Mouse (Mus musculus) midbrain, embryonic 10.5 days (tissue): ENCODE results near the gene Tenm4. TPM values are rescaled to one million over a fixed set of nuclear protein-coding genes. Genes with fewer than 3 reads are reported as not detected.

ENCODE experiments used
- DNase-seq: peaks from one replicate; pipeline ENCODE4 v3.0.0-alpha.2; 2017; ENCODE audit warnings: low spot score
- H3K27ac ChIP-seq: fragments of 300-500 bp; sonication (generic); replicated peaks from 2 replicates; pipeline ENCODE4 v1.5.1; 2016; ENCODE audit warnings: mild to moderate bottlenecking
- H3K27me3 ChIP-seq: fragments of 300-500 bp; sonication (generic); 2 replicates; pipeline ENCODE4 v1.6.1; 2016; ENCODE audit warnings: low read depth, mild to moderate bottlenecking; ENCODE audit not compliant: poor library complexity, severe bottlenecking
- H3K36me3 ChIP-seq: fragments of 300-500 bp; sonication (generic); 2 replicates; pipeline ENCODE4 v1.6.1; 2016; ENCODE audit warnings: mild to moderate bottlenecking, moderate library complexity
- H3K4me1 ChIP-seq: fragments of 300-500 bp; sonication (generic); 2 replicates; pipeline ENCODE4 v1.6.1; 2016
- H3K4me3 ChIP-seq: fragments of 300-500 bp; sonication (generic); 2 replicates; pipeline ENCODE4 v1.5.1; 2016; ENCODE audit warnings: mild to moderate bottlenecking, moderate library complexity
- H3K9me3 ChIP-seq: fragments of 300-500 bp; sonication (generic); replicated peaks from 2 replicates; pipeline ENCODE4 v1.6.1; 2016; ENCODE audit warnings: mild to moderate bottlenecking
- WGBS: fragments of 180-500 bp; shearing (Covaris S2); methylation state at CpG from one replicate; pipeline ENCODE4 v1.1.7; 2016; 5-methylcytosine and 5-hydroxymethylcytosine counted together
- polyA plus RNA-seq: library from polyadenylated mRNA; unstranded; fragments of >200 nt; fragmentation: Nextera tagmentation; extraction: Ambion mirVana; gene quantifications from 2 replicates; pipeline ENCODE4 v1.2.1, GENCODE M21; 2016

The Tenm4 gene
- polyA plus RNA-seq, 1 experiment from 2014 or later: 27.4 TPM

- no peak overlapping the region for H3K4me3 ChIP-seq
- peaks cover 82% of the 10 kb centered on the region for H3K36me3 ChIP-seq
- H3K9me3 ChIP-seq: peaks cover 2% of the 10 kb centered on the region; the same call in 1 of the 2 replicates
- no peaks in the 10 kb centered on the region for H3K27me3 ChIP-seq
- whole genome bisulfite sequencing: 75% methylated on average over 4 of the region's 4 CpGs
- no peak overlapping the region for H3K27ac ChIP-seq
- peaks cover 9% of the 10 kb centered on the region for H3K4me1 ChIP-seq
- DNase-seq: no peak
Observed at GRCm38 (mm10) chr7:96772966-96773365, 601.9 kb downstream of the Tenm4 start.

- Histone ChIP-seq H3K9me3 (no peaks in the 10 kb centered on the region), H3K4me1 (peaks cover 9% of the 10 kb centered on the region), H3K27ac (0 out of 2 replicates have a peak overlapping the region, but pooled peaks have one; percentile 13), H3K27me3 (no peaks in the 10 kb centered on the region), H3K36me3 (peaks cover 78% of the 10 kb centered on the region), H3K4me3 (no peak overlapping the region)
- WGBS: 90% methylated on average over 17 of the region's 17 CpGs
- DNase-seq: no peak
Observed at GRCm38 (mm10) chr7:96773585-96774225, 602.7 kb downstream of the Tenm4 start.

GRCm38 (mm10) chr7:96775080-96775486 lies 604.0 kb downstream of the Tenm4 start:
- peaks cover 74% of the 10 kb centered on the region for H3K36me3 ChIP-seq
- no peak overlapping the region for H3K27ac ChIP-seq
- DNase-seq: no peak
- H3K4me1 ChIP-seq: peaks cover 9% of the 10 kb centered on the region
- H3K27me3 ChIP-seq: no peaks in the 10 kb centered on the region
- no peaks in the 10 kb centered on the region for H3K9me3 ChIP-seq
- H3K4me3 ChIP-seq: no peak overlapping the region
- 76% methylated on average over 6 of the region's 6 CpGs for WGBS

- 93% methylated on average over 8 of the region's 8 CpGs for WGBS
- H3K36me3 ChIP-seq: peaks cover 78% of the 10 kb centered on the region
Observed at GRCm38 (mm10) chr7:96777938-96778600, 607.0 kb downstream of the Tenm4 start.

GRCm38 (mm10) chr7:96778601-96778969 lies 607.5 kb downstream of the Tenm4 start:
- H3K27me3 ChIP-seq: no peaks in the 10 kb centered on the region
- no peak overlapping the region for H3K27ac ChIP-seq
- peaks cover 76% of the 10 kb centered on the region for H3K36me3 ChIP-seq
- 80% methylated on average over 3 of the region's 3 CpGs for WGBS
- H3K4me3 ChIP-seq: no peak overlapping the region
- H3K4me1 ChIP-seq: peaks cover 9% of the 10 kb centered on the region
- no peak for DNase-seq
- H3K9me3 ChIP-seq: no peaks in the 10 kb centered on the region

More at GRCm38 (mm10) chr7:96777938-96778600, 607.0 kb downstream of the Tenm4 start:
- H3K4me1 ChIP-seq: peaks cover 9% of the 10 kb centered on the region
- 0 out of 2 replicates have a peak overlapping the region, but pooled peaks have one; percentile 17 for H3K27ac ChIP-seq
- H3K27me3 ChIP-seq: no peaks in the 10 kb centered on the region
- no peak for DNase-seq
- H3K4me3 ChIP-seq: no peak overlapping the region
- H3K9me3 ChIP-seq: no peaks in the 10 kb centered on the region

- Histone ChIP-seq H3K27ac (no peak overlapping the region), H3K4me3 (no peak overlapping the region), H3K27me3 (no peaks in the 10 kb centered on the region), H3K4me1 (peaks cover 2% of the 10 kb centered on the region; the same call in 1 of the 2 replicates), H3K9me3 (no peaks in the 10 kb centered on the region), H3K36me3 (peaks cover 57% of the 10 kb centered on the region)
- no peak for DNase-seq
- 86% methylated on average over 1 of the region's 1 CpGs for WGBS
Observed at GRCm38 (mm10) chr7:96780556-96780955, 609.5 kb downstream of the Tenm4 start.

GRCm38 (mm10) chr7:96781068-96781467 lies 610.0 kb downstream of the Tenm4 start:
- 90% methylated on average over 6 of the region's 6 CpGs for WGBS
- Histone ChIP-seq H3K4me3 (no peak overlapping the region), H3K36me3 (peaks cover 52% of the 10 kb centered on the region), H3K27ac (no peak overlapping the region), H3K4me1 (peaks cover 3% of the 10 kb centered on the region; the same call in 1 of the 2 replicates), H3K27me3 (no peaks in the 10 kb centered on the region), H3K9me3 (no peaks in the 10 kb centered on the region)
- no peak for DNase-seq

GRCm38 (mm10) chr7:96782686-96783085 lies 611.6 kb downstream of the Tenm4 start:
- H3K27ac ChIP-seq: no peak overlapping the region
- H3K4me3 ChIP-seq: no peak overlapping the region
- no peaks in the 10 kb centered on the region for H3K27me3 ChIP-seq
- peaks cover 39% of the 10 kb centered on the region for H3K36me3 ChIP-seq
- H3K4me1 ChIP-seq: peaks cover 5% of the 10 kb centered on the region; the same call in 1 of the 2 replicates
- DNase-seq: no peak
- no peaks in the 10 kb centered on the region for H3K9me3 ChIP-seq
- 85% methylated on average over 4 of the region's 4 CpGs for WGBS

- DNase-seq: no peak
- 87% methylated on average over 9 of the region's 9 CpGs for WGBS
Observed at GRCm38 (mm10) chr7:96785808-96786207, 614.8 kb downstream of the Tenm4 start.

GRCm38 (mm10) chr7:96786262-96787044 lies 615.4 kb downstream of the Tenm4 start:
- H3K9me3 ChIP-seq: no peaks in the 10 kb centered on the region
- no peaks in the 10 kb centered on the region for H3K27me3 ChIP-seq
- peaks cover 43% of the 10 kb centered on the region for H3K36me3 ChIP-seq
- peaks cover 12% of the 10 kb centered on the region; the same call in 1 of the 2 replicates for H3K4me1 ChIP-seq
- DNase-seq: no peak
- 83% methylated on average over 5 of the region's 5 CpGs for WGBS
- no peak overlapping the region for H3K4me3 ChIP-seq
- no peak overlapping the region for H3K27ac ChIP-seq

More at GRCm38 (mm10) chr7:96785808-96786207, 614.8 kb downstream of the Tenm4 start:
- Histone ChIP-seq H3K9me3 (no peaks in the 10 kb centered on the region), H3K4me1 (peaks cover 12% of the 10 kb centered on the region; the same call in 1 of the 2 replicates), H3K27me3 (no peaks in the 10 kb centered on the region), H3K36me3 (peaks cover 48% of the 10 kb centered on the region), H3K4me3 (no peak overlapping the region), H3K27ac (no peak overlapping the region)

GRCm38 (mm10) chr7:96788135-96788534 lies 617.1 kb downstream of the Tenm4 start:
- H3K9me3 ChIP-seq: no peaks in the 10 kb centered on the region
- H3K4me1 ChIP-seq: peaks cover 23% of the 10 kb centered on the region
- no peaks in the 10 kb centered on the region for H3K27me3 ChIP-seq
- H3K36me3 ChIP-seq: peaks cover 31% of the 10 kb centered on the region
- 73% methylated on average over 4 of the region's 4 CpGs for WGBS
- H3K4me3 ChIP-seq: no peak overlapping the region
- DNase-seq: no peak
- peak overlapping the region; percentile 46; the same call in 1 of the 2 replicates for H3K27ac ChIP-seq

GRCm38 (mm10) chr7:96790326-96790725 lies 619.3 kb downstream of the Tenm4 start:
- no peaks in the 10 kb centered on the region for H3K27me3 ChIP-seq
- no peak overlapping the region for H3K27ac ChIP-seq
- WGBS: 89% methylated on average over 2 of the region's 2 CpGs
- H3K4me3 ChIP-seq: no peak overlapping the region
- peaks cover 29% of the 10 kb centered on the region for H3K36me3 ChIP-seq
- DNase-seq: no peak
- H3K9me3 ChIP-seq: no peaks in the 10 kb centered on the region
- peaks cover 34% of the 10 kb centered on the region for H3K4me1 ChIP-seq
